Mouse (Mus musculus) hindbrain, embryonic 16.5 days (tissue): ENCODE data around the gene Igfbpl1. TPM values are rescaled to one million over a fixed set of nuclear protein-coding genes. Genes with fewer than 3 reads are reported as not detected.

Experiments
- ATAC-seq: fragments of 200-750 bp; cut with Nextera tagmentation; 2 replicates; pipeline ENCODE4 v1.8.0; 2017; ENCODE audit warnings: moderate TSS enrichment, moderate library complexity
- H3K27ac ChIP-seq: fragments of 300-500 bp; sonication (generic); 2 replicates; pipeline ENCODE4 v1.5.1; 2014; ENCODE audit warnings: low read depth, mild to moderate bottlenecking, control low read depth, low read length, moderate library complexity
- H3K27me3 ChIP-seq: fragments of 300-500 bp; sonication (generic); replicated peaks from 2 replicates; pipeline ENCODE4 v1.6.1; 2014; ENCODE audit warnings: low read length; ENCODE audit not compliant: control insufficient read depth, insufficient read depth
- H3K36me3 ChIP-seq: fragments of 300-500 bp; sonication (generic); 2 replicates; pipeline ENCODE4 v1.6.1; 2014; ENCODE audit warnings: mild to moderate bottlenecking, low read length, moderate library complexity, mixed read lengths; ENCODE audit not compliant: control insufficient read depth, insufficient read depth
- H3K4me1 ChIP-seq: fragments of 300-500 bp; sonication (generic); 2 replicates; pipeline ENCODE4 v1.6.1; 2014; ENCODE audit warnings: low read depth, low read length; ENCODE audit not compliant: control insufficient read depth, insufficient read depth
- H3K4me2 ChIP-seq: fragments of 300-500 bp; sonication (generic); 2 replicates; pipeline ENCODE4 v1.6.1; 2014; ENCODE audit warnings: mild to moderate bottlenecking, low read length, control low read depth, moderate library complexity
- H3K4me3 ChIP-seq: fragments of 300-500 bp; sonication (generic); 2 replicates; pipeline ENCODE4 v1.5.1; 2014; ENCODE audit warnings: mild to moderate bottlenecking, low read length, control low read depth, moderate library complexity
- H3K9ac ChIP-seq: fragments of 300-500 bp; sonication (generic); 2 replicates; pipeline ENCODE4 v1.6.1; 2014; ENCODE audit warnings: low read depth, mild to moderate bottlenecking, control low read depth, low read length, moderate library complexity
- H3K9me3 ChIP-seq: fragments of 300-500 bp; sonication (generic); 2 replicates; pipeline ENCODE4 v1.6.1; 2014; ENCODE audit warnings: mild to moderate bottlenecking, low read length, moderate library complexity; ENCODE audit not compliant: control insufficient read depth
- WGBS: fragments of 180-500 bp; shearing (Covaris S2); extraction: QIAGEN DNeasy Blood & Tissue Kit; methylation state at CpG from one replicate; pipeline ENCODE4 v1.1.7; 2014; 5-methylcytosine and 5-hydroxymethylcytosine counted together
- polyA plus RNA-seq: library from polyadenylated mRNA; unstranded; fragments of >200 nt; fragmentation: Nextera tagmentation; extraction: Ambion mirVana; gene quantifications from 2 replicates; pipeline ENCODE4 v1.2.1, GENCODE M21; 2015

The Igfbpl1 gene
- polyA plus RNA-seq, 1 experiment from 2014 or later = 20.2 TPM

DNA sequence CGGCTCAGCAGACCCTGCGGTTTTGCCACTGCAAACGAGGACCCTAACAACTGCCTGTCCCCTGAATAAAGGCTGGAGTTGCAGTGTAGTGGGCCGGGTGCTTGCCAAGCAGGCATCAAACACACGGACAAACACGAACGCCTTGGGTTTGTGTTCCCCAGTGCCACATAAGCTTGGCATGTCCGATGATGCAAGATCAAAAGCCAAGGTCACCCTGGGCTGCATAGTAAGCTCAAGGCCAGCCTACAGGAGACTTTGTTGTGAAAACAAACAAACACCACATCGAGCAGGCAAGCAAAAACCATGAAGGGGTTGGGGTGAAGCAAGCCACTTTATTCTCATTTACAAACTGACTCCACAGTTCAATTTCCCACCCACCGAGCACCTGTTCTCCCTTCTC, 57.6 kb downstream of the Igfbpl1 start:
- Histone ChIP-seq H3K4me1 (peaks cover 30% of the 10 kb centered on the region), H3K27me3 (no peaks in the 10 kb centered on the region), H3K36me3 (no peaks in the 10 kb centered on the region), H3K9me3 (no peaks in the 10 kb centered on the region), H3K9ac (no peak overlapping the region), H3K4me2 (no peak overlapping the region), H3K4me3 (no peak overlapping the region), H3K27ac (no peak overlapping the region)
- ATAC-seq = no peak
- 38% methylated on average over 10 of the region's 10 CpGs for whole genome bisulfite sequencing

DNA sequence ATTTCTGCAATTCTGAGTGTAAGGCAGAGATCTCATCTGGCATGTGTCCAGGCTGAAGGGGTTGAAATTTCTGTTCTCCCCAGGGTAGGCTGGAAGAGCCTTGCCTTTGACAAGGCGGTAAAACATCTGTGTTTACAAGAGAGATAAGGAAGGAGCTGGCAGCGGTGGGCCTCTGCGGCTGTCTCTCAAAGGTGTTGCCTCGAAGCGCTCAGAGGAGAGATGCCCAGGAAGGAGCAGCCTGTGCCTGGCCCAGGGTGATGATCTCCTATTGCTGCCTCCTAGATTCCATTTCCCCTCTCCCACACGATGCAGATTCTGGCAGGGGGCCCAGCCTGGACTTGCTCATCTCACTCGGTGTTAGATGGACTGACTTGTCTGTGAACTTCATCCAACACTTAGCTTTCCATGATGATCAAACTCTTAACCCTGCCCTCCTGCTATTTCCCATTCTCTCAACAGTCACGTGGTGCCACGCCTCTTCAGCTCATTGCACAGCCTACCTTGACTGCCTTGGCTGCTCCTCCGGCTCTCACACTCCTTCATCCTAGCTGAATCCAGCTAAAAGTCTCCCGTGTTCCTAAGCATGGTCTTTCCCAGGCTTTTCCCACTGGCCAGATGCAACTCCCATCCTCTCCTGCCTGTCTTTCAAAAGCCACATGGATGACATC, 58.7 kb downstream of the Igfbpl1 start:
- H3K27me3 ChIP-seq = no peaks in the 10 kb centered on the region
- ATAC-seq = no peak
- no peak overlapping the region for H3K27ac ChIP-seq
- WGBS = 61% methylated on average over 11 of the region's 11 CpGs
- no peak overlapping the region for H3K4me2 ChIP-seq
- peaks cover 41% of the 10 kb centered on the region for H3K4me1 ChIP-seq
- no peaks in the 10 kb centered on the region for H3K36me3 ChIP-seq
- H3K9ac ChIP-seq = no peak overlapping the region
- no peaks in the 10 kb centered on the region for H3K9me3 ChIP-seq
- H3K4me3 ChIP-seq = no peak overlapping the region

DNA sequence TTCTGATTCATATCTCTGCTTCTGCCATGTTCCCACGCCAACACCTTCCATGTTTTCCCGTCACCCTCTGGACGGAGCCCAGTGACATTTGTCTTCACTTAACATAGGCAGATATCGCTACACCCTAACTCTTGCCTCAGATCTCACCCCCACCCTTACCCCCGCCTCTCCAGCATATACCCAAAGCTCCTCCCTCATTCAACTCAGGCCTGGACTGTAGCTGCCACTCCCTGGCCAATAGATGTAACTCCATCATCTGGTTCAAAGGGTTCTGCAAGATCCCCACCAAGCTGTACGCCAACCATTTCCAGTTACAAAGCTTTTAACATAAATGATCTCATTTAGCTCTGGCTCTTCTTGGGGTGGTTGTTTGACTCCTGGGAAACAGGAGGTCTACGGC, 59.9 kb downstream of the Igfbpl1 start:
- Histone ChIP-seq H3K9me3 (no peaks in the 10 kb centered on the region), H3K4me1 (peaks cover 43% of the 10 kb centered on the region), H3K9ac (no peak overlapping the region), H3K27ac (no peak overlapping the region), H3K4me3 (no peak overlapping the region), H3K27me3 (no peaks in the 10 kb centered on the region), H3K4me2 (no peak overlapping the region), H3K36me3 (no peaks in the 10 kb centered on the region)
- no peak for ATAC-seq
- 81% methylated on average over 7 of the region's 7 CpGs for WGBS

DNA sequence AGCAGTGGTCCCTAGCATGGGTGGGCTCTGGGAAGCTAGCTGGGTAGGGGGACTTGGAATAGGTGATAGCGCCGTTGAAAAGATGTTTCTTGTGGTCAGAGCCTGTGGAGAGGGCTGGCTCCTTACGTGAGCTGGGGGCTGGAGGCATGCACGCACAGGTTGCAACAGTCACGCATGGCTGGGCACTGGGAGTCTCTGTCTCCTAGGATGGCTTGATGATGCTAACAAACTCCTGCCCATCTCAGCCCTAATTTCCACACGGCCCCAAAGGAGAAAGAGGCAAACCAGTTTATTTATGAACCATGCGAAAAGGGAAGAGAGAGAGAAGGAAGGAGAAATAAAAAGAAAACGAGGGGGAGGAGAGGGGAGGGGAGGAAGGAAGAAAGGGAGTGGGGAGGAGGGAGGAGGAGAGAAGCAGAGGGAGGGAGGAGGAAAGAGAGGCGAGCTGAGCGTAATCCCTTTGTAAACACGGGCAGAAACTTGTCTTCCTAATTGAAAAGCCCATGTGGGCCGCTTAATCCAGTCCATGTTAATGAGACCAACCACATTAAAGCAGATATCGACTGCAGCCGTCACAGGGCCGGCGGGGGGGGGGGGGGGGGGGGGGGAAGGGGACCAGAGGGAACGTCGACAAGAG, 61.0 kb downstream of the Igfbpl1 start:
- Histone ChIP-seq H3K4me2 (peak overlapping the region; percentile 30), H3K4me1 (peaks cover 36% of the 10 kb centered on the region), H3K9me3 (no peaks in the 10 kb centered on the region), H3K36me3 (no peaks in the 10 kb centered on the region), H3K27ac (peak overlapping the region; percentile 3; the same call in 1 of the 2 replicates), H3K4me3 (no peak overlapping the region), H3K27me3 (no peaks in the 10 kb centered on the region), H3K9ac (peak overlapping the region; percentile 37; the same call in 1 of the 2 replicates)
- 2% methylated on average over 10 of the region's 18 CpGs for WGBS
- ATAC-seq = 0 out of 2 replicates have a peak, but pooled peaks have one; percentile 22

DNA sequence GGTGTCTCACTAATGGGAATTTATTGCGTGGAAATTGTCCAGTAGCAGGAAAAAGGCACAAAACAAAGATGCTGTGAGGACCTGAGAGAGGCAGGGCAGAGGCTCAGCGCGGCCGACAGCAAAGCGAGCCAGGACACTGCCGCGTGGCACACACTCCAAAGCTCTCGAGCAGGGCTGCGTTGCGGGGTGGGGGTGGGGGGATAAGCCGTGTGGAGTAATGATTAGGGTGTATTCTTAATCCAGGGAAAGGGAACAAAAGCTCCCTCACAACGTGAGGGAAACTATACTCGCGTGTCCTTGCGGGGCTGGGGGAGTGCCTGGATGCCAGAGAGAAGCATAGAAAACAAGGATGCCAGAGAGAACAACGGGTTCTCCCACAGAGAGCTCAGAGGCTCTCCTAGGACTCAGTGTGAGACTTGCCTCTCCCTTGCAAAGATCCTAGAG, 61.6 kb downstream of the Igfbpl1 start:
- H3K4me1 ChIP-seq = peaks cover 32% of the 10 kb centered on the region

DNA sequence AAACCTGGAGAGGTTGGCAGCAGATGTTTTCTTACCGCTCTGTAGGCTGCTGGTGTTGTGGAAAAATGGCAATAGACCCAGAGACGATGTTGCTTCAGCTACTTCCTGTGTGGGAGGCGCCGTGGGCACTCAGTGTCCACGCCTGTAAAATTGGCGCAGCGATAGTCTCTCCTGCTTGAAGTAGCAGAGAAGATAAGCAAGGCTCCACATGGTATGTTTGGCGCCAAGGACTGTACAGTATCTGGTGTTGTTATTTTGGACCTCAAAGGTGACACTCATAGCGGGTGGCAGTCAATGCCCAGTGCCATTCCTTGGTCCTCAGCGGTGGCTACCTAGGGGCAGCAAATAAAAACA, 62.6 kb downstream of the Igfbpl1 start:
- Histone ChIP-seq H3K4me1 (peaks cover 32% of the 10 kb centered on the region), H3K27ac (peak overlapping the region; percentile 46), H3K27me3 (no peaks in the 10 kb centered on the region), H3K4me2 (peak overlapping the region; percentile 29), H3K36me3 (no peaks in the 10 kb centered on the region), H3K9ac (no peak overlapping the region), H3K4me3 (no peak overlapping the region), H3K9me3 (no peaks in the 10 kb centered on the region)
- no peak for ATAC-seq
- WGBS = 14% methylated on average over 10 of the region's 10 CpGs

More for the DNA sequence above, 61.6 kb downstream of the Igfbpl1 start:
- Histone ChIP-seq H3K36me3 (no peaks in the 10 kb centered on the region), H3K4me2 (peak overlapping the region; percentile 30), H3K27ac (0 out of 2 replicates have a peak overlapping the region, but pooled peaks have one; percentile 3), H3K9ac (peak overlapping the region; percentile 37; the same call in 1 of the 2 replicates), H3K4me3 (no peak overlapping the region), H3K27me3 (no peaks in the 10 kb centered on the region), H3K9me3 (no peaks in the 10 kb centered on the region)
- 3% methylated on average over 16 of the region's 16 CpGs for WGBS
- 0 out of 2 replicates have a peak, but pooled peaks have one; percentile 21 for ATAC-seq

DNA sequence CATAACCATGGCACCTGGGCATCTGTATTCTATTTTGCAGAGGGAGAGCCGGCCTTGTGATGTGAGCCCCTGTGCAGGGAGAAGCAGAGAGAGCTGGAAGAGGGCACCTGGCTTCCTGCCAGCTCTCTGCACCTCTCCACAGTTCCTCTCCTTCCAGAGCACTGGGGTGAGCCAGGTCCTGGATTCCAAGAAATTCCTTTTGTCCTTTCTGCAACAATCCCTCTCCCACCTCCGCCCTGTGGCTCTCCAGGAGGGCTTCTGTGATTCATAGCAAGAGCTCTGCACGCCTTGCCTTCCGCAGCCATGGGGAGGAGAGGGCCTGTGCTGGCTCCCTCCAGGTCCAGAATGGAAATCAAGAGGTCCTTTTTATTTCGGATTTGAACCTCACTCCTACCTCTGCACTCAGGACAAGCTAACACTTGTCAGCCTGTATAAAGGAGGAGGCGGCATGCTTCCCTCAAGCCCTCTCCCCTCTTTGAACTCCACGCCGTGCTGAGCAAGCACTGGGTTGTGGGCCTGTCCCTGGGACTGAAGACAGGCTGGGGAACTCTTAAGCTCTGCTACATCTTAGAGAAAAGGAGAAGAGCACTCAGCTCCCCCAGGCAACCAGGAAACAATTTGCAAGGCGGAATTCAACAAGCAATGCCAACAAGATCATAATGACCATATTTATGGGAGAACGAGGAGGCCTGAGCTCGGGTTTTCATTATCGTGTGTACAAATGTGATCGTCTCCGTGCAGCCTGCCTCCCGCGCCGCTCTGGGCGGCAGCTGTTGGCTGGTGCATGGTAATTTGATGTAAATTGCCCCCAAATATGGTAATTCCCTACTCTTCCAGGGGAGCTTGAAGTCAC, 63.2 kb downstream of the Igfbpl1 start:
- peak overlapping the region; percentile 29 for H3K4me2 ChIP-seq
- H3K9me3 ChIP-seq = no peaks in the 10 kb centered on the region
- H3K4me3 ChIP-seq = no peak overlapping the region
- peak overlapping the region; percentile 24; the same call in 1 of the 2 replicates for H3K9ac ChIP-seq
- H3K27ac ChIP-seq = peak overlapping the region; percentile 48
- H3K4me1 ChIP-seq = peaks cover 32% of the 10 kb centered on the region
- 6% methylated on average over 17 of the region's 18 CpGs for WGBS
- H3K36me3 ChIP-seq = no peaks in the 10 kb centered on the region
- H3K27me3 ChIP-seq = no peaks in the 10 kb centered on the region
- peak; percentile 46; the same call in 1 of the 2 replicates for ATAC-seq

DNA sequence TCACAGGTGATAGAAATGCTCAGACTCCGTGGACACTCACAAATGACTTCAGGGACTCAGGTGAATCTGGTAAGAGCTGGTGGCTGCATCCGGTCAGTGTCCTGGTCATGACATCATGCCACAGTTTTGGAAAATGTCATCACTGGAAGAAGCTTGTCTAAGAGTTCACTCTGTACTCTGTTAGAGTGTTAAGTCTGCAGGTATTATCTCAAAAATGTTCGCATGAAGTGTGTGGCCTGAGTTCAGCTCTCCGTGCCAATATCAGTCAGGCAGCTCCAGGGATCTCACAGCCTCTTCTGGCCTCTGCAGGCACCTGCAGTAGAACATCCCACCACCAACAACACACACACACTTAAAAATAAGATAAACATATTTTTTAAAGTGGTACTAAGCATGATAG, 64.1 kb downstream of the Igfbpl1 start:
- H3K9ac ChIP-seq = no peak overlapping the region
- WGBS = 90% methylated on average over 4 of the region's 4 CpGs

More for the DNA sequence above, 64.1 kb downstream of the Igfbpl1 start:
- Histone ChIP-seq H3K4me2 (no peak overlapping the region), H3K27me3 (no peaks in the 10 kb centered on the region), H3K9me3 (no peaks in the 10 kb centered on the region), H3K27ac (no peak overlapping the region), H3K4me3 (no peak overlapping the region), H3K36me3 (no peaks in the 10 kb centered on the region), H3K4me1 (peaks cover 35% of the 10 kb centered on the region)
- no peak for ATAC-seq
